Mouse (Mus musculus) heart, embryonic 10.5 days (tissue): Measurements from ENCODE around the gene Gucy2d. TPM values are rescaled to one million over a fixed set of nuclear protein-coding genes. Genes with fewer than 3 reads are reported as not detected.

Experiments
- DNase-seq: peaks from one replicate; pipeline ENCODE4 v3.0.0-alpha.2; 2017; ENCODE audit warnings: low spot score
- H3K27ac ChIP-seq: fragments of 300-500 bp; sonication (generic); 2 replicates; pipeline ENCODE4 v1.5.1; 2016; ENCODE audit warnings: mild to moderate bottlenecking
- H3K27me3 ChIP-seq: fragments of 300-500 bp; sonication (generic); 2 replicates; pipeline ENCODE4 v1.6.1; 2016; ENCODE audit warnings: mild to moderate bottlenecking; ENCODE audit not compliant: poor library complexity, insufficient read depth, severe bottlenecking
- H3K36me3 ChIP-seq: fragments of 300-500 bp; sonication (generic); 2 replicates; pipeline ENCODE4 v1.6.1; 2016; ENCODE audit warnings: mild to moderate bottlenecking, moderate library complexity
- H3K4me1 ChIP-seq: fragments of 300-500 bp; sonication (generic); 2 replicates; pipeline ENCODE4 v1.6.1; 2016; ENCODE audit warnings: mild to moderate bottlenecking
- H3K4me3 ChIP-seq: fragments of 300-500 bp; sonication (generic); 2 replicates; pipeline ENCODE4 v1.5.1; 2016; ENCODE audit warnings: mild to moderate bottlenecking, moderate library complexity
- H3K9me3 ChIP-seq: fragments of 300-500 bp; sonication (generic); 2 replicates; pipeline ENCODE4 v1.6.1; 2016; ENCODE audit warnings: mild to moderate bottlenecking, moderate library complexity
- WGBS: fragments of 180-500 bp; shearing (Covaris S2); methylation state at CpG from one replicate; pipeline ENCODE4 v1.1.7; 2016; 5-methylcytosine and 5-hydroxymethylcytosine counted together
- polyA plus RNA-seq: library from polyadenylated mRNA; unstranded; fragments of >200 nt; fragmentation: Nextera tagmentation; extraction: Ambion mirVana; gene quantifications from 2 replicates; pipeline ENCODE4 v1.2.1, GENCODE M21; 2016

Gene Gucy2d
- polyA plus RNA-seq, 1 experiment from 2014 or later = not detected

DNA sequence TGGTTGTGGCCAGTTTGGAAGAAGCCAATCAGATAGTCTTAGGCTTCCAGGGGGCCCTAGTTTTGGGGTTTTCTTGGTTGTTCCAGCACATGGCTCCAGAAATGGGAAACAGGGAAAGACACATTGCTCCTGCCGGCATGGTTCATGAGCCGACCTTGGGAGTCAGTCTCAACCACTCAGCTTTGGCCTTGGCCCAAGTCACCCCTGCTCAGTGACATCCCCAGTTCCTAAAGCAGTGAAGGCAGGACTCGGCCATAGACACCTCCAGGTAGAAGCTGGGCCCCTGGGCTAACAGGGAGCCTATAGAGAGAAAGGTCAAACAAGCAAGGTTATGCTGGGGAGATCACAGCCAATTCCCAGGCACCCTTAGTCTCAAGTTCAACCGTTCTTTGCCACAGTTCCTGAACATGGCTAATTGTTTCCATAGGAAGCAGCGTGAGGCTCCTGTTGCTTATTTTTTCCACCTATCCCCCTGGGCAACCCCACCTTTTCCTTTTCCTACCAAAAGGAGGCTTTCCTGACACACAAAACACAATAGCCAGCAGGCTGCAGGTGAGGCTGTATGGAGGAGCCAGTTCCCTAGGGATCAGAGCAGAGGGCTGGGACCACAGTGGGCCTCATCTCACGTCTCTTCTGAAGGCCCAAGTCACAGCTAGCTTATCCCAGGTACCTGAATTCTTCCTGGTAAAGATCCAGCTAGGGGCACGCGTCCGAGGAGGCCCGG, 14.3 kb downstream of the Gucy2d start:
- Histone ChIP-seq H3K9me3 (no peaks in the 10 kb centered on the region), H3K27ac (0 out of 2 replicates have a peak overlapping the region, but pooled peaks have one; percentile 24), H3K27me3 (peaks cover 23% of the 10 kb centered on the region; the same call in 1 of the 2 replicates), H3K36me3 (no peaks in the 10 kb centered on the region), H3K4me1 (peaks cover 8% of the 10 kb centered on the region), H3K4me3 (no peak overlapping the region)
- 72% methylated on average over 10 of the region's 10 CpGs for WGBS
- no peak for DNase-seq

- Histone ChIP-seq H3K27ac (no peak overlapping the region), H3K27me3 (peaks cover 18% of the 10 kb centered on the region), H3K4me3 (no peak overlapping the region), H3K36me3 (no peaks in the 10 kb centered on the region), H3K4me1 (0 out of 2 replicates have a peak, but pooled peaks cover 6% of the 10 kb centered on the region), H3K9me3 (no peaks in the 10 kb centered on the region)
- 61% methylated on average over 7 of the region's 7 CpGs for WGBS
- DNase-seq = no peak
Measured at GRCm38 (mm10) chr7:98460319-98460718, 20.1 kb downstream of the Gucy2d start.

DNA sequence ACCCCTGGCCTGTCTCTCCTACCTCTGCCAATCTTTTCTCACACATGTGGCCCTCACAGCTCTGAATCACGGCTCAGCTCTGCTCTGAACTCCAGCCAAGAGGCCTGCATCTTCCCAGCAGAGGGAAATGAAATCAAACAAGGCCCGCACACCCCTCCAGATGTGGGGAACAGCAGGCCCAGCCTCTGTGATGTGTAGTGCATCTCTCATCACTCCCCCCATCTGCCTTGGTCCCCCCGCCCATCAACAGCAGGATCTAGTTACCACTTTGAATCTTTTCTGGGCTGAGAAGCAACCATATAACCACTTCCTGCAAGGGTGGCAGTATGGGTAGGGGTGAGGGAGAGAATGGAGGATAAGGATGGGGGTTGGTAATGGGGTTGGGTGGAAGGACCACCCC, 28.9 kb downstream of the Gucy2d start:
- H3K9me3 ChIP-seq = no peaks in the 10 kb centered on the region
- 0 out of 2 replicates have a peak, but pooled peaks cover 10% of the 10 kb centered on the region for H3K27me3 ChIP-seq
- H3K4me3 ChIP-seq = no peak overlapping the region
- peaks cover 18% of the 10 kb centered on the region; the same call in 1 of the 2 replicates for H3K4me1 ChIP-seq
- 50% methylated on average over 3 of the region's 3 CpGs for WGBS
- DNase-seq = no peak
- no peak overlapping the region for H3K27ac ChIP-seq
- no peaks in the 10 kb centered on the region for H3K36me3 ChIP-seq

GRCm38 (mm10) chr7:98472529-98472928, 32.3 kb downstream of the Gucy2d start:
- H3K27ac ChIP-seq = no peak overlapping the region
- 0 out of 2 replicates have a peak, but pooled peaks cover 16% of the 10 kb centered on the region for H3K27me3 ChIP-seq
- peaks cover 23% of the 10 kb centered on the region; the same call in 1 of the 2 replicates for H3K4me1 ChIP-seq
- H3K9me3 ChIP-seq = no peaks in the 10 kb centered on the region
- 71% methylated on average over 2 of the region's 2 CpGs for WGBS
- DNase-seq = no peak
- no peak overlapping the region for H3K4me3 ChIP-seq
- H3K36me3 ChIP-seq = no peaks in the 10 kb centered on the region

DNA sequence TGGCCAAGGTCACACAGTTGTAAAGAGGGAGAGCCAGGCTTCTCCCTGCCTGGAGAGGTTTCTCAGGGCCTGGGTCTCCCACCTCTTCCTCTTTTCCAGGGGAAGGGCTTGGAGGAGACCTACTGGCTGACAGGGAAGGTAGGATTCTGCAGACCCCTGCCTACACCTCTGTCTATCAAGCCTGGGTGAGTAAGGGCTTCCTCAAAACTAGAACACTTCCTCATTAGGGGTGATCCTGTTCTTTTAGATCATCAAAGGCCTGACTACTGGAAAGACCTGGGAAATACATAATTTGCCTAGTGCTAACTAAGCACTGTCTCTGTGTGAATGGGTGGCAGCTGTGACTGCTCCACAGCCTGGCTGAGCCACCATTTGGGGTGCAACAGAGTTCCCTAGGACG, 34.3 kb downstream of the Gucy2d start:
- H3K9me3 ChIP-seq = no peaks in the 10 kb centered on the region
- no peak overlapping the region for H3K27ac ChIP-seq
- no peak for DNase-seq
- H3K27me3 ChIP-seq = peaks cover 24% of the 10 kb centered on the region; the same call in 1 of the 2 replicates
- 0 out of 2 replicates have a peak, but pooled peaks cover 14% of the 10 kb centered on the region for H3K4me1 ChIP-seq
- no peaks in the 10 kb centered on the region for H3K36me3 ChIP-seq
- H3K4me3 ChIP-seq = no peak overlapping the region
- WGBS = 74% methylated on average over 1 of the region's 1 CpGs

DNA sequence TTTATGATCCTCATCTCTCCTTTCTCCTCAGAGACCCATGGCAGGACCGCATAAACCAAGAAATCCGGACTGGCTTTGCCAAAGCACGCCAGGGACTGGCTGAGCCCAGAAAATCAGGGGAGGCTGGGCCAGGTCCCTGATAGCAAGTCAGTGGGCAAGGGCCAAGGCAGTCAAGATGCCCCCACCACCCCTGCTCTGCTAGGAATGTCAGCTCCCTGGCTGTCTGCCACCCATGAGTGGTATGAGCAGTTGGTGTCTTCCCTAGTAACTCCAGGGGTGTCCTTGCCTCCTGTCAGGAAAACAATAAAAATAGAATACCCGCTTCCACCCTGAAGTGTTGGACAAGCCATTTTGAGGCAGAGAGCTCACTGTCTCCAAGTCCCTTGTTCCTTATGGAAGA, 36.9 kb downstream of the Gucy2d start:
- WGBS = 90% methylated on average over 4 of the region's 4 CpGs
- Histone ChIP-seq H3K4me1 (peaks cover 15% of the 10 kb centered on the region), H3K27me3 (peaks cover 32% of the 10 kb centered on the region), H3K27ac (no peak overlapping the region), H3K36me3 (no peaks in the 10 kb centered on the region), H3K4me3 (no peak overlapping the region), H3K9me3 (no peaks in the 10 kb centered on the region)
- DNase-seq = no peak

- peaks cover 21% of the 10 kb centered on the region for H3K4me1 ChIP-seq
- no peak overlapping the region for H3K4me3 ChIP-seq
- WGBS = 92% methylated on average over 1 of the region's 1 CpGs
- DNase-seq = no peak
- peaks cover 32% of the 10 kb centered on the region for H3K27me3 ChIP-seq
- H3K36me3 ChIP-seq = no peaks in the 10 kb centered on the region
- no peaks in the 10 kb centered on the region for H3K9me3 ChIP-seq
- no peak overlapping the region for H3K27ac ChIP-seq
Measured at GRCm38 (mm10) chr7:98480481-98480880, 40.3 kb downstream of the Gucy2d start.

GRCm38 (mm10) chr7:98481066-98481734, 41.0 kb downstream of the Gucy2d start:
- DNase-seq = peak; percentile 82

GRCm38 (mm10) chr7:98481861-98482260, 41.6 kb downstream of the Gucy2d start:
- peak overlapping the region; percentile 72; the same call in 1 of the 2 replicates for H3K27ac ChIP-seq
- no peaks in the 10 kb centered on the region for H3K9me3 ChIP-seq
- H3K36me3 ChIP-seq = no peaks in the 10 kb centered on the region
- H3K27me3 ChIP-seq = peaks cover 38% of the 10 kb centered on the region
- no peak for DNase-seq
- H3K4me3 ChIP-seq = no peak overlapping the region
- H3K4me1 ChIP-seq = peaks cover 26% of the 10 kb centered on the region
- WGBS = 82% methylated on average over 8 of the region's 8 CpGs

More at GRCm38 (mm10) chr7:98481066-98481734, 41.0 kb downstream of the Gucy2d start:
- peaks cover 33% of the 10 kb centered on the region for H3K27me3 ChIP-seq
- no peaks in the 10 kb centered on the region for H3K36me3 ChIP-seq
- H3K4me3 ChIP-seq = no peak overlapping the region
- H3K27ac ChIP-seq = peak overlapping the region; percentile 39; the same call in 1 of the 2 replicates
- WGBS = 30% methylated on average over 9 of the region's 9 CpGs
- no peaks in the 10 kb centered on the region for H3K9me3 ChIP-seq
- H3K4me1 ChIP-seq = peaks cover 21% of the 10 kb centered on the region

GRCm38 (mm10) chr7:98482551-98483267, 42.5 kb downstream of the Gucy2d start:
- WGBS = 32% methylated on average over 12 of the region's 12 CpGs
- Histone ChIP-seq H3K27ac (peak overlapping the region; percentile 72), H3K4me1 (peaks cover 26% of the 10 kb centered on the region)

GRCm38 (mm10) chr7:98483268-98483607, 43.0 kb downstream of the Gucy2d start:
- WGBS = 22% methylated on average over 8 of the region's 8 CpGs
- no peaks in the 10 kb centered on the region for H3K36me3 ChIP-seq
- peak overlapping the region; percentile 26; the same call in 1 of the 2 replicates for H3K4me3 ChIP-seq
- DNase-seq = no peak
- H3K4me1 ChIP-seq = peaks cover 26% of the 10 kb centered on the region
- H3K27ac ChIP-seq = peak overlapping the region; percentile 72
- peaks cover 40% of the 10 kb centered on the region for H3K27me3 ChIP-seq
- H3K9me3 ChIP-seq = no peaks in the 10 kb centered on the region

More at GRCm38 (mm10) chr7:98482551-98483267, 42.5 kb downstream of the Gucy2d start:
- H3K9me3 ChIP-seq = no peaks in the 10 kb centered on the region
- H3K4me3 ChIP-seq = no peak overlapping the region
- H3K36me3 ChIP-seq = no peaks in the 10 kb centered on the region
- DNase-seq = no peak
- peaks cover 38% of the 10 kb centered on the region for H3K27me3 ChIP-seq

DNA sequence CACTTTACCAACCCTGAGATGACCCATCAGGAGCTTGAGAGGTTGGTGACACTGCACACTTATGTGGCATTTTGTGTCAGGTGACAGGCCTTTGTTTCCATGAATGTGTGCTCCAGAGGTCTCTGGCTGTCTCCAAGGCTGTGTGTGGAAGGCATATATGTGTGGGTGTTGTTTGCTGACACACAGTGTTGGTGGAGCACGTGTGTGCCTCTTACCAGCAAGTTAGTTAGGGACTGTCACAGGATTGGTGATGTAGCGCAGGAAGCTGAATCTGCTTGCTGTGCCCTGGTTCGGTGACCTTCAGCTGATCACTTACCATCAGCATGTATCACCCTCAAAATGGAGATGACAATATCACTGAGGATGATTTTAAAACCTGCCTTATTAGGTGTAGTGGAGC, 44.7 kb downstream of the Gucy2d start:
- H3K4me1 ChIP-seq = peaks cover 43% of the 10 kb centered on the region
- 84% methylated on average over 3 of the region's 3 CpGs for WGBS
- H3K27me3 ChIP-seq = peaks cover 39% of the 10 kb centered on the region

More for the DNA sequence above, 44.7 kb downstream of the Gucy2d start:
- Histone ChIP-seq H3K36me3 (no peaks in the 10 kb centered on the region), H3K9me3 (no peaks in the 10 kb centered on the region), H3K4me3 (no peak overlapping the region), H3K27ac (no peak overlapping the region)
- DNase-seq = no peak
